Mouse (Mus musculus): ENCODE results near the gene Smtn. TPM values are rescaled to one million over a fixed set of nuclear protein-coding genes. Genes with fewer than 3 reads are reported as not detected.

Smtn gene
- polyA plus RNA-seq, 1 experiment from 2014 or later = 116 TPM

DNA sequence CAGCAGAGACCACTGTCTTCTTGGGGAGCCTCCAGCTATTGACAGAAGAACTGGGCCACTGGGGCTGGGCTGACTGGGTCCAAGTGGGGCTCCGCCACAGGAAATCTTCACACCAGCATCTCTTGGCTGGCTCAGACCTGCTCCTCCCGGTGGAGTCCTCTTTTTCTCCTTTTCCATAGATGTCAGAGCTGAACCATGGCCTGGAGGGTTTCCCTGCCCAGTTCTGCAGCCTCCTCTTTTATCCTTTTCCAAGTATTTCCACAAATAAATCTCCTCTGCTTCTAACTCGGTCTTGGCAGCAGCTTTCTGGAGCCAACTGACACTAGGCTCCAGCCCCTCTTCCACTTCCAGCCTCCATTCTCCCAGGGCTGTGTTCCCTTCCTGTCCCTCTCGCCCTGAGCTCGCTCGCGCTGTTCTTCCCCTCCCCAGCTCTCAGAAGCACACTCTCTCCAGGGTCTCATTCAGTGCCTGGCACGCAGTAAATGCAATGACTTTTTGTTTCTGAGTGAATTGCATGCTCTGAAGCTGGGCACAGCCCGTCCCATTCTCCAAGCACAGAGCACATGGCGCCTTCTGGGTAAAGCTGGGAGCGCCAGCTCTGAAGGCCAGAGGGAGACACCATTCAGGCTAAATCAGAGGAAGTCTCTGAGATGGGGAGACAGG lies 56.3 kb downstream of the Smtn start:
- DNase-seq (ENCODE audit: low spot score) (peak; percentile 17), ATAC-seq (ENCODE audit: low read depth) (no peak)
- Histone ChIP-seq H3K9ac (ENCODE audit: low read depth, low read length) (no peak overlapping the region), H3K9me3 (ENCODE audit: control insufficient read depth, low read length) (no peaks in the 10 kb centered on the region), H3K4me3 (ENCODE audit: low read depth, low read length) (no peak overlapping the region), H3K4me2 (ENCODE audit: low read depth, low read length) (no peak overlapping the region), H3K27me3 (replicated peaks; ENCODE audit: control insufficient read depth, insufficient read depth, low read length) (no peaks in the 10 kb centered on the region), H3K27ac (replicated peaks; ENCODE audit: low read depth, low read length) (no peak overlapping the region), H3K36me3 (ENCODE audit: control insufficient read depth, insufficient read depth, low read length) (no peaks in the 10 kb centered on the region), H3K4me1 (ENCODE audit: control insufficient read depth, insufficient read depth, low read length) (peaks cover 4% of the 10 kb centered on the region)
- WGBS = 58% methylated on average over 11 of the region's 11 CpGs

DNA sequence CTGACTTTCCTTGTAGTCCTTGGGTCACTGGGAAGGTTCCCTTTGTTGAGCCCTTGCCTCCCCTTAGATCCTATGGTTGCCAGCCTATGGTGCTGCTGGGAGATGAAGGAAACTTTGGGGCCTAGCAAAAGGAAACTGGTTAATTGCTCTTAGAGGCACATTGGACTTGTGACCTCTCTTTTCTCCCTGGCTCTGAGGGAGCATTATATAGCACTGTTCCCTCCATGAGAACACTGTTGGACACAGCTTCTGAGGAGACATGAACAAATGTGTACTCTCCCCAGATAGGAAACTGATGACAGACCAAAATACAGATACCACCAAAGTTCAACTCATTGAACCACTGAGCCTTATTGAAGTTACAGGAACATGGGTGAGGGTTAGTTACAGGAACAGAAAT lies 64.9 kb downstream of the Smtn start:
- Histone ChIP-seq H3K4me3 (ENCODE audit: low read depth, low read length) (no peak overlapping the region), H3K27ac (replicated peaks; ENCODE audit: low read depth, low read length) (no peak overlapping the region), H3K4me2 (ENCODE audit: low read depth, low read length) (no peak overlapping the region), H3K9me3 (ENCODE audit: control insufficient read depth, low read length) (no peaks in the 10 kb centered on the region), H3K9ac (ENCODE audit: low read depth, low read length) (no peak overlapping the region), H3K27me3 (replicated peaks; ENCODE audit: control insufficient read depth, insufficient read depth, low read length) (no peaks in the 10 kb centered on the region), H3K4me1 (ENCODE audit: control insufficient read depth, insufficient read depth, low read length) (no peaks in the 10 kb centered on the region), H3K36me3 (ENCODE audit: control insufficient read depth, insufficient read depth, low read length) (no peaks in the 10 kb centered on the region)
- DNase-seq (ENCODE audit: low spot score) = no peak
- ATAC-seq (ENCODE audit: low read depth) = no peak

DNA sequence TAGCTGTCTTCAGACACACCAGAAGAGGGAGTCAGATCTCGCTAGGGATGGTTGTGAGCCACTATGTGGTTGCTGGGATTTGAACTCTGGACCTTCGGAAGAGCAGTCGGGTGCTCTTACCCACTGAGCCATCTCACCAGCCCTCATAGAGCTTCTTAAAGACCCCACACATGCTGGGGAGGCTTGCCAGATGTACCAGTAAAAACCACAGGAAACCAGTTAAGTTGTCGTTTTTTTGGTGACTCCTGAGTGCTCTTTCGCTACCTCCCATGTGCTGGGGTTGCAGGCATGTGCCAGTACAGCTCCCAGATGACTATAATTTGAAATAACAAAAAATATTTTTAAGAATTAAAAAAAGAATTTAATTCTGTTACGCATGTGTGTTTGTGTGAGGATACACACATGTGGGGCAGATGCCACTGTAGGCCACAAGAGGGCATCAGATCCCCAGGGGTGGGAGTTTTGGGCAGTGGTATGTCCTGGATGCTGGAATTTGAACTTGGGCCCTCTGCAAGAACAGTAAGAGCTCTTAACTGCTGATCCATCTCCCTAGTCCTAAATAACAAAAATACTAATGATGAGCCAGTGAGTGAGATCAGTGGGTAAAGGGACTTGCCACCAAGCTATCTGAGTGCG lies 65.8 kb downstream of the Smtn start:
- ATAC-seq (ENCODE audit: low read depth) = no peak
- H3K4me1 ChIP-seq (ENCODE audit: control insufficient read depth, insufficient read depth, low read length) = no peaks in the 10 kb centered on the region
- no peak overlapping the region for H3K27ac ChIP-seq (replicated peaks; ENCODE audit: low read depth, low read length)
- no peak overlapping the region for H3K9ac ChIP-seq (ENCODE audit: low read depth, low read length)
- 80% methylated on average over 7 of the region's 7 CpGs for WGBS
- H3K4me2 ChIP-seq (ENCODE audit: low read depth, low read length) = no peak overlapping the region
- no peaks in the 10 kb centered on the region for H3K27me3 ChIP-seq (replicated peaks; ENCODE audit: control insufficient read depth, insufficient read depth, low read length)
- DNase-seq (ENCODE audit: low spot score) = no peak
- H3K9me3 ChIP-seq (ENCODE audit: control insufficient read depth, low read length) = no peaks in the 10 kb centered on the region
- no peaks in the 10 kb centered on the region for H3K36me3 ChIP-seq (ENCODE audit: control insufficient read depth, insufficient read depth, low read length)
- no peak overlapping the region for H3K4me3 ChIP-seq (ENCODE audit: low read depth, low read length)

DNA sequence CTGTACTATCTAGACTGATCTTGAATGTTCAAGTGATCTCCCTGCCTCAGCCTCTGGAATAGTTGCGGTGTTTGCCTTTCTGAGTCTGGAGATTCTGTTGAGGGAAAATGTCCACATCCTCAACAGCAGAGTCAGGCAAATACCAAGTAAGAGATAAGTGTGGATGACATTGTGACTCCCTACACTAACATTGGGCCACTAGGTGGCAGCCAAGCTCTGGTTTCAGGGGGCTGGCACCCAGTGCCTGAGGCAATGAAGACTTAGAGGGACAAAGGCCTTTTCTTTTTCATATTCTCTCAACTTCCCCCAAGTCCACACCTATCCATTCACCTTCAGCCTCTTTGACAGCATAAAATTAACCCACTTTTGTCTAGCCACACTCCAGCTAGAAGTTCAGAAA lies 67.9 kb downstream of the Smtn start:
- no peak overlapping the region for H3K27ac ChIP-seq (replicated peaks; ENCODE audit: low read depth, low read length)
- no peak overlapping the region for H3K4me3 ChIP-seq (ENCODE audit: low read depth, low read length)
- H3K4me2 ChIP-seq (ENCODE audit: low read depth, low read length) = no peak overlapping the region
- no peaks in the 10 kb centered on the region for H3K4me1 ChIP-seq (ENCODE audit: control insufficient read depth, insufficient read depth, low read length)
- H3K27me3 ChIP-seq (replicated peaks; ENCODE audit: control insufficient read depth, insufficient read depth, low read length) = no peaks in the 10 kb centered on the region
- ATAC-seq (ENCODE audit: low read depth) (peak; percentile 86), DNase-seq (ENCODE audit: low spot score) (peak; percentile 89)
- WGBS = 21% methylated on average over 1 of the region's 1 CpGs
- H3K9ac ChIP-seq (ENCODE audit: low read depth, low read length) = no peak overlapping the region
- no peaks in the 10 kb centered on the region for H3K9me3 ChIP-seq (ENCODE audit: control insufficient read depth, low read length)
- H3K36me3 ChIP-seq (ENCODE audit: control insufficient read depth, insufficient read depth, low read length) = no peaks in the 10 kb centered on the region

DNA sequence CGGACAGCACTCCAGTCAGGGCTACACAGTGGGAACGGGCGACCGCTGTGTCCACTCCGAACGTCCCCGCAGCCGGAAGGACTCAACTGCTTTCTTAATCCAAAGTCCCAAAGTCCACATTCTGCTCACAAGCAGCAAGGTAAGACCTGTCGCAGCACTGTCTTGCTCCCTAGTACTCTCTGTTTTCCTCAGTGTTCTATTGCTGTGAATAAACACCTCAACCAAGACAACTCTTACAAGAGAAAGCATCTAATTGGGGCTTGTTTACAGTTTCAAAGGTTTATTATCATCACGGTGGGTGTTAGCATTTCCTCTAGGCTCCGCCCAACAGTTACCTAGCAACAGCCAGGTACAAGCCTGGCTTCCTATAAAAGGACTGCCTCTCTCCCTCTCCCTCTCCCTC lies 69.0 kb downstream of the Smtn start:
- Histone ChIP-seq H3K4me2 (ENCODE audit: low read depth, low read length) (no peak overlapping the region), H3K36me3 (ENCODE audit: control insufficient read depth, insufficient read depth, low read length) (no peaks in the 10 kb centered on the region), H3K27me3 (replicated peaks; ENCODE audit: control insufficient read depth, insufficient read depth, low read length) (no peaks in the 10 kb centered on the region), H3K4me1 (ENCODE audit: control insufficient read depth, insufficient read depth, low read length) (no peaks in the 10 kb centered on the region), H3K9ac (ENCODE audit: low read depth, low read length) (no peak overlapping the region), H3K4me3 (ENCODE audit: low read depth, low read length) (no peak overlapping the region), H3K27ac (replicated peaks; ENCODE audit: low read depth, low read length) (no peak overlapping the region), H3K9me3 (ENCODE audit: control insufficient read depth, low read length) (no peaks in the 10 kb centered on the region)
- DNase-seq (ENCODE audit: low spot score) = no peak
- WGBS = 29% methylated on average over 11 of the region's 11 CpGs
- no peak for ATAC-seq (ENCODE audit: low read depth)

Other genes starting within 250 kb of the Smtn start
- gene Pik3ip1, start 210.2 kb downstream of the Smtn start, polyA plus RNA-seq (2014; fragmentation: Nextera tagmentation; extraction: Ambion mirVana) = 14.4 and 16.2 TPM in 2 replicates
- gene Limk2, start 131.4 kb downstream of the Smtn start, polyA plus RNA-seq (2014; fragmentation: Nextera tagmentation; extraction: Ambion mirVana) = 63.8 and 74.8 TPM in 2 replicates
- 37.1 and 40.3 TPM in 2 replicates for gene Rnf185, start 88.2 kb downstream of the Smtn start, polyA plus RNA-seq (2014; fragmentation: Nextera tagmentation; extraction: Ambion mirVana)
- 0.36 and 0.41 TPM in 2 replicates for gene Pla2g3, start 52.3 kb downstream of the Smtn start, polyA plus RNA-seq (2014; fragmentation: Nextera tagmentation; extraction: Ambion mirVana)
- gene Inpp5j, start 35.8 kb downstream of the Smtn start, polyA plus RNA-seq (2014; fragmentation: Nextera tagmentation; extraction: Ambion mirVana) = 0.81 and 1.0 TPM in 2 replicates
- 204 and 215 TPM in 2 replicates for gene Selenom, start 25.9 kb downstream of the Smtn start, polyA plus RNA-seq (2014; fragmentation: Nextera tagmentation; extraction: Ambion mirVana)
- 20.9 and 24.5 TPM in 2 replicates for gene Morc2a, start 108.6 kb upstream of the Smtn start, polyA plus RNA-seq (2014; fragmentation: Nextera tagmentation; extraction: Ambion mirVana)

Measured in embryonic facial prominence, embryonic 14.5 days (tissue).